ENCODE assay signal across 16 mouse cellular contexts in the genomic region with DNA sequence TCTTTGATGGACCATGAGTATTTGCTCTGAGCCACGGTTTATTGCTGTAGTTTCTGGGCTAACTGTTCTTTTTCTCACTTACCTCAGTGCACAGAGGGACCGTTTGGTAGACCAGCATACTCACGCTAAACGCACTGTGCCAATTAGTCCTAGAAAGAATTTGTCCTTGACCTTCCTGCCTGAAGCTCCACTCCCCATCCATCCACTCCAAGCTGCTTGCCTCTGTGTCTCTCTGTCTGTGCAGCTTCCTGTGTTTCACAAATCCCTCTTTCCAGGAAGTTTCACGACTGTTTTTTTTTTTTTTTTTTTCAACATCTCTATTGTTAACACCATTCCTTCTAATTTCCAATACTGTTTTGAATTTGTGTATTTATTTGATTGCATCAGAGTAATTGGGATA.
"Had no signal": no experiment of that assay in that cellular context is flagged by ENCODE, and none has a peak within 500 bp of the region (broad histone marks: within the 10 kb centered on the region; RNA-seq: fewer than 3 reads in every experiment).

No protein-coding gene starts in this region.

- H3K4me2 ChIP-seq: limb, embryonic 12.5 days; liver, embryonic 13.5 days; lung, embryonic 15.5 days; midbrain, embryonic 12.5 days; stomach, embryonic 15.5 days had no signal

- H3K9ac ChIP-seq: limb, embryonic 12.5 days; liver, embryonic 13.5 days; liver, postnatal 0 days; lung, embryonic 15.5 days; midbrain, embryonic 12.5 days; stomach, embryonic 15.5 days had no signal

- H3K4me3 ChIP-seq: limb, embryonic 12.5 days; liver, embryonic 13.5 days; lung, embryonic 15.5 days; megakaryocyte, embryonic 14.5 days; midbrain, embryonic 12.5 days; stomach, embryonic 15.5 days had no signal

- H3K27ac ChIP-seq: kidney, postnatal 0 days; limb, embryonic 12.5 days; liver, embryonic 13.5 days; lung, embryonic 15.5 days; macrophage; midbrain, embryonic 12.5 days; stomach, embryonic 15.5 days had no signal

- ATAC-seq: liver, postnatal 0 days had no signal

- H3K4me1 ChIP-seq: liver, embryonic 13.5 days; megakaryocyte, embryonic 14.5 days; midbrain, embryonic 12.5 days; stomach, embryonic 15.5 days had no signal

- H3K27me3 ChIP-seq: limb, embryonic 12.5 days; liver, embryonic 13.5 days; lung, embryonic 15.5 days; megakaryocyte, embryonic 14.5 days; midbrain, embryonic 12.5 days; stomach, embryonic 15.5 days had no signal

- DNase-seq: kidney, postnatal 36 days; layer of hippocampus, adult 9-11 months; layer of hippocampus, postnatal 36 days; liver; liver, embryonic 13.5 days; liver, postnatal 0 days; lung, postnatal 14 days; right cerebral cortex, postnatal 14 days; thymus, postnatal 36 days had no signal

- H3K9me3 ChIP-seq: limb, embryonic 12.5 days; liver, embryonic 13.5 days; lung, embryonic 15.5 days; midbrain, embryonic 12.5 days; stomach, embryonic 15.5 days had no signal

- H3K36me3 ChIP-seq: limb, embryonic 12.5 days; liver, embryonic 13.5 days; lung, embryonic 15.5 days; midbrain, embryonic 12.5 days; stomach, embryonic 15.5 days had no signal
